Mouse (Mus musculus) left cerebral cortex, adult 9 months (tissue): ENCODE measurements around the gene Dnmbp.

Experiments
- DNase-seq, 2 experiments: peaks; one replicate each; pipeline ENCODE4 v3.0.0; 2022; ENCODE audit warnings: low spot score in 2 of 2

Dnmbp gene

DNA sequence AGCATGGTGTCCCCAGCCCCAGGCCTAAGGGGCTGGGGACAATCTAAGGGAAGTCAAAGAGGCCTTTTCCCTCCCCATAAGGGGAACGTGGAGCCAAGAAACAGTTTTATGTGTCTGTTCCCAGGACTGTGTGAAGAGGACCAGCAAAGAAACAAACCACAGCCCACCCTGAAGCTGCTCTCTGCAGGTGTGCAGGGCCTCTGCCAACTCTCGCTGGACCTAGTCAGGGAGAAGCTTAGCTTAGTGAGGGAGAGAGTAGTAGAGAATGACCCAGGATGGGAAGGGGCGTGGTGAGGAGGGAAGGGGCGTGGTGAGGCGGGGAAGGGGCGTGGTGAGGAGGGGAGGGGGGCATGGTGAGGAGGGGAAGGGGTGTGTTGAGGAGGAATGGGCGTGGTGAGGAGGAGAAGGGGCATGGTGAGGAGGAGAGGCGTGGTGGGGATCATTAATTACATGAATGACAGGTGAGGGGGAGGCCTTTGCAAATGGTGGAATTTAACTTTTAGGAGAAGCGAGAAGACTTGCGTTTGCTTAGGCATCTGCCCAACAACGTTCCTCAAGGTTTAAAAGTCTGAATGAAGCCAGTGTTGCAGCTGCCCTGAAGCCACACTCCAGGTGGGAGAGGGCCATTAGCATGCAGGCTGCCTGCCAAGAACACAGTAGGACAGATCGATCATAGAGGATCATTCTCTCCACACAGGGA lies 9.3 kb upstream of the Dnmbp start:
- no peak for DNase-seq

DNA sequence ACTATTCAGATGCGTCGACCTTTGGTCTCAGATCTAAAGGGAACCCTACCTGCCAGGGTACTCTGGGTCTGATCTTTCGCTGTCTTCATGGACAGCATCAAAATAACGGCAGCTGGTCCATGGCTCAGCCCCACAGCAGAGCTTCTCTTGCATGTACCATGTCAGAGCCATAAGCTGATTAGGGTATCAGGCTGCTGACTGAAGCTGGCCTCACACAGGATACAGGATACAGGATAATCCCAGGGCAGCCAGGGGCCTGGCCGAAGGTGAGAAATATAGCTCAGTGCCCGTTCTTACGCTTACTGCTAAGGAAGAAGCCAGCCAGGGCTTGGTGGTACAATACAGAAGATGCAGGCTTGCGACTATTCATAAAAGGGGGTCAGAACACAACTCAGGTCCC lies 4.6 kb upstream of the Dnmbp start:
- no peak for DNase-seq

DNA sequence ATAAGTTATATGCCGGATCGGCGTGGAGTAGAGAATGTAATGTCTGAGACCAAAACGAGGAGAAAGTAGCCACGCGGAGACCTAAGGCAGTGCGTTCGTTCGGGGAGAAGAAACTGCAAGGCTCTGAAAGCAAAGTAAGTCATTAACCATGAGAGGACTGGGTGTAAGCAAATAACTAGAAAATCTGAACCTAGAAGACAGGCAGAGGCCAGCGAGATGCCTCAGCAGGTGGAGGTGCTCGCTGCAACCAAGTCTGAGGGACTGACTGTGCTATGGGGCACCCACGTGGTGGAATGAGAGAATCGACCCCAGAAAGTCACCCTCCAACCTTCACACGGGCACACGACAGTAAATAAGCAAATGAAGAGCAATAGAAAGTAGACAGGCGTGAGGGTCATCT lies 3.1 kb upstream of the Dnmbp start:
- DNase-seq, result no peak

DNA sequence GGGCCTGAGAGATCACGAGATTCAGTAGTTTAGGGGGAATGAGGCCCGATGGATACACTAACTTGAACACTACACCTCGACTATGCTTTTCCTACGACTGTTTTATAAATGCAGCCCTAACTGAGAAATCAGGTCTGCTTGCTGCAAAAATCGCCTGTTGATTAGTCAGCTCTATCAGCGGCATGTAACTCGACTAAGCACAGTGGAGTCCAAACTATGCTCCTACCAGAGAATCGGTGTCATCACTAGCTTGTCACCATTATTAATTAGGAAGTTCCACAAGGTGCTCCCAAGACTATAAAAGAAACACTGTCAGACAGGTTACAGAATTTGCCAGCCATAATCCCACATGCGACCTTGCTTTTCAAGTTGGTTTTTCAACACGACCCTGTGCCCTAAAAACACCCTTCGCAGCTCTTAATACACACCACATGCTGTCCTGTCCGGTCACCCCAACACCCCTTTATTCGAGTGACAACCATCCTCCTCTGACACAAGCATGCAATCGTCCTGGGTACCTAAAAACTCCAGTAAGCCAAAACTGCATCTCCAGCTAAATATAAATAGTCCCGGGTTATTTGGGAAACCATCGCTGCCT lies 721 bp downstream of the Dnmbp start:
- no peak for DNase-seq

DNA sequence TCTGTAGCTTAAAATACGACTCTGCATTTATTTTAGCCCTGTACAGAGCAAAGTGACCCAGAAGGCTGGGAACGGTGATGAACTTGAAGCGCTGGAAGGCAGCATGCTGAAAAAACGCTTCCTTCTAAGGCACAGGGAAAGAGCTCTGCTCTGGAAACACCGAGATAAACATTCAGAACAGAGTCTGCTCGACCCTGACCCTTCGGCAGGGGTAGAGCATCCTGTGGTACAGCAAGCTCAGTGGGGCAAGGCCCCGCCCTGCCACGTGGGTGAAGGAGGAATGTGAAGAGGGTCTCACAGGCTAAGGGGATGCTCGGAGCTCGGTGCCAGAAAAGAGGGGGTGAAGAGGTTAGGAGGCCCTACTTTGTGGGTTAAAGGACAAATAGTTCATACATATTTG lies 1.6 kb downstream of the Dnmbp start:
- DNase-seq, result no peak

DNA sequence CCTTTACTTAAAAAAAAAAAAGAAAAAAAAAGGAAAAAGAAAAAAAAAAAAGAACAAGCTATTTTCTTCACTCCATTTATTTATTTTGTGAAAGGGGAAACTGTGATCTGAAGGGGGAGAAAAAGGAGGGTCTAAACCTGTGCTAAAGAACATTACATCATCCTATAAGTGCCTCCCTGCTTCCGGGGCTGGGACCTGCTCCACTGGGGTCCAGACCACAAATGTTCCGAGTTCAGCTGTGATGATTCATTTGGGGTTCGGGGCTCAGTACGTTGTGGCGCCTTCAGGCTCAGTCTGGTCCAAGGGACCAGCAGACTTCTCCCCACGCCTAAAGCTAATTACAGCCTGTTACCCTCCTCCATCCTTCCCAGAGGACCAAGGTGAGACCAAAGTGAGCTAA lies 9.1 kb downstream of the Dnmbp start:
- no peak for DNase-seq

DNA sequence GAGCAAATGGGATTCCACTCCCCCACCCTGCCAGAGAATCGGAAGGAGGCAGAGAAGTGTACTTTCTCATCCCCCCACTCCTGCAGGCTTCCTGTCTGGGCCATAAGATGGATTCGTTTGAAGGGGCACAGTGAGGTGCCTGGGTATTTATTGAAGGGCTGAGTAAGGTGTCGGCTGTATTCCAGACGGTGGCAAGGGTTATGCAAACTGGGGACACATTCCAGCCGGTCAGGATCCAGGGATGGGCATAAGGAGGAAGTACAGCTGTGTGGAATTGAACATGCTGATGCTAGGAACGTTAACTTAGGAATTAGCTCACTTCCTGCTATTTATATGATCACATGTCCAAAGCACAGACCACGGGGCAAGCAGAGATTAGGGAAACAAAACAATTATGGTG lies 9.6 kb downstream of the Dnmbp start:
- DNase-seq, result no peak

DNA sequence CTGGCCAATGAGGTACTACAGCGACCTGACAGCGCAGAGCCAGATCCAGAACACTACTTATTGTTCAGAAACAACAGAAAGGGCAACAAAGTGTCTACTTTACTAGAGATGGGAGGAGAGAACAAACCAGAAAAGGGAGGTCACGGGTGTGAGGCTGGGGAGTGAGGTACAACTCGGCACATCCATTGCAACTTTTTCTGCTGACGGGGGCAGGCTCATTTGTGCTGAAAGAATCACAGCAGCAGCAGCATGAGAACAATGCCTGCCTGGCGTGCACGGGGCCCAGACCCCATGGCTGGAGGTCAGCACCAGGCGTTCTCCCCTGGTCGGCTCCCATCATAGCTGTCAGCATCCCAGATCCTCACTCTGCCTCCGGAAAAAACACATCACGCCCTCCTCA lies 10.1 kb downstream of the Dnmbp start:
- no peak for DNase-seq

DNA sequence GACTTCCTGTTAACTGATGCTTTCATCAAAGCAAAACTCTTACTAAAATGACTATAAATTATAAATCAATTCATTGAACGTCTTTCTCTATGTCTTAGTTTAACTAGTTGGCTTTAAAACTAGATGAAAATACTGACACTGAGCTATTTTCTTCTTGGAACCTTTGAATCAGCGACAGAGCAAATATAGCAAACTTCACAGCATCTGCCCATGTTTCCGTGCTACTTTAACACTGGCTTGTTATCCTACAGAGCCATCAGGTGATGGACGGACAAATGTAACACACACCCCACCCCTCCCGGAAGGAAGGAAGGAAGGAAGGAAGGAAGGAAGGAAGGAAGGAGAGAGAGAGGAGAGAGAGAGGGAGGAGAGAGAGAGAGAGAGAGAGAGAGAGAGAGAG lies 12.0 kb downstream of the Dnmbp start:
- DNase-seq, result no peak

DNA sequence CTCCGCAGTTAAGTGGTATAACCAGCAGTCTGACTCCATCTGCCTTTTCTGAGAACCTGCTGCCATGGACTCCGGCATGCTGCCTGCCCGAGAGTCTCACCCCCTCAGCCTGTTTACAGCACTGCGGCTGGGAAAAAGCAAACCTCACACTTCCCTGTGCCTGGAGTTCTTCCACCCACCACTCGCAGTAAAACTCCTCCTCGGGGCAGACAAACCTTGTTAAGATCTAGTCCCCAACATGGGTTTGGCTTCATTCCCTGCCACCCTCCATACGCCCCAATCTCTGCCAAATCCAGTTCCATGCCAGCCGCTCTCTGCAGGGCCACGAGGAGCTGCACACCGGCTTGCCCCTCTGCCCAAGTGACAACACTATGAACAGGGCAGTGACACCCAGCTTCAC lies 12.9 kb downstream of the Dnmbp start:
- DNase-seq, result peak; percentile 32 to 62

DNA sequence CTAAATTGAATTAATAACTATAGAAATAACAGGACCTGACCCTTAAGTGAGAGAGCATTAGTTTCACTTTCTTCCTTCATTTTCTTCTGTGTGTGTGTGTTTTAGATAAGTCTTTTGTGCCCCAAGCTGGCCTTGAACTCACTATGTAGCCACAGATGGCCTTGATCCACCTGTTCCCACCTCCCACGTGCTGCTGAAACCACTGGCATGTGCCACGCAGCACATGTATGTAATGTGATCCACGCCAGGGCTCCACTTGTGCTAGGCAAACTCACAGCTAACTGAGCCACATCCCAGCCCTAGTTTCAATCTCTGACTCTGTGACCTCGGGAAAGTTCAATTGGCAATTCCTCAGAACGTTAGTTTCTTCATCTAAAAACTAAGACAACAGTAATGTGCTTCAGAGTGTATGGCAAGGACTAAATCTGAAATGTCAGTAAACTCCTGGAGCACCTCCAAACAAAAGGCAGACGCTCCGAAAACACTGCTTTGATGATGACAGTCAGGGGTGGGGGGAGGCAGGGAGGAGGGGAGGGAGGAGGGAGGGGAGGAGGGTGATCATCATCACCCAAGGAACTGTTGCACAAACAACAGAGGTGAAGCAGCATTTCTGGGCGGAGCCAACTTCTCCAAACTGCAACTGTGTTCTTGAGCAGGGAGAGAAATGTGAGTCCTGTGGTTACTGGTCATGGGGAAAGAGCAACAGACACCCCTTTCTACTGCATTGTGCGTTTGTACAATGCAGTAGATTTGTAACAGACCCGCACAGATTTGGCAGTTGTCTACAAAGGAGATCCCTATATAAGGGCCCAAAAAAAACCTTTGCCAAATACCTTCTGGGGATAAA lies 13.6 kb downstream of the Dnmbp start:
- DNase-seq, result no peak

DNA sequence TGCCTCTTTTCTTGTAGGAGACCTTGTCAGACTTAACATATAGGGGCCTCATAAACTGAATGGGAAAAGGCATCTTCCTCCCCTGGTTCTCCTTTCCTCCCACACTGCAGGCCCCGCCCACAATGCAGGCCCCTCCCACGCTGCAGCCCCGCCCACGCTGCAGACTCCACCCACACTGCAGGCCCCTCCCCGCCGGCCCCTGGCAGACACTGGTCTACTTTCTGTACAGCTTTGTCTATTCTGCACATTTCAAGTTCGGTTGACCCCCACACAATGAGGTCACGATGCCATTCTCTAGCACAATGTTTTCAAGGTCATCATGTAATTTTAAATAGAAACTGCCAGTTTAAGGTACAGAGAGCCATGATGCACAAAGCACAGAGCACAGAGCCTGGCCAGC lies 15.6 kb downstream of the Dnmbp start:
- no peak for DNase-seq

DNA sequence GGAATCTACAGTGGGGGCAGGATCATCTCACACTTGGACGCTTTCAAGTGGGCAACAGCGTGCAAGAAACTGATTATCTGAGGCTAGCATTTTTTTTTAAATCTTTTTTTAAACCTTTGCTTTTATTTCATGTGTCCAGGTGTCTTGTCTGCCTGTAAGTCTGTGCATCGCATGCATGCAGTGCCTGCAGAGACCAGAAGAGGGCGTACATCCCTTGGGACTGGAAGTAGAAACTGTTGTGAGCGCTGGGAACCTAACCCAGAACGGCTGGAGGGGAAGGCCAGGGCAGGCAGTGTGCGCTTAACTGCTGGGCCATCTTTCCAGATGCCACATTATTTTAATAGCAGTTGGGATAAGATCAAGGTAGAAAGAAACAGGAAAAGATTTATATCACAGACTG lies 17.0 kb downstream of the Dnmbp start:
- no peak for DNase-seq

DNA sequence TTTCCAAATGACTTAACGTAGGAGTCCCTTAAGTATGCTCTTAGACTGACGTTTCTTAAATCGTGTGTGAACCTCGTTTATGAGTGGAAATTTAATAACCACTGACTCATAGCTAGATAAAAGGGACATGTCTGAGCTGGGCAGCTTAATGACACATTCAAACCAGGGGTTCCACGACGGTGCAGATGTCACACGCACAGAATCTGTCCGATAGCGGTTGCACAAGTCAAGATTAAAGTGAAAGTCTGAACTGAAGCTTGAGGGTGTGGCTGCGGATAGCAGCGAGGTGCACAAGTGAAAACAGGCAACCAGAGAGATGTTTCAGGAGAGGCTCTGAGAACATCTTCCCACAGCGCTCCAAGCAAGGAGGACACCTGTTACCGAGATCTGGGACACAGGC lies 18.6 kb downstream of the Dnmbp start:
- DNase-seq, result no peak

DNA sequence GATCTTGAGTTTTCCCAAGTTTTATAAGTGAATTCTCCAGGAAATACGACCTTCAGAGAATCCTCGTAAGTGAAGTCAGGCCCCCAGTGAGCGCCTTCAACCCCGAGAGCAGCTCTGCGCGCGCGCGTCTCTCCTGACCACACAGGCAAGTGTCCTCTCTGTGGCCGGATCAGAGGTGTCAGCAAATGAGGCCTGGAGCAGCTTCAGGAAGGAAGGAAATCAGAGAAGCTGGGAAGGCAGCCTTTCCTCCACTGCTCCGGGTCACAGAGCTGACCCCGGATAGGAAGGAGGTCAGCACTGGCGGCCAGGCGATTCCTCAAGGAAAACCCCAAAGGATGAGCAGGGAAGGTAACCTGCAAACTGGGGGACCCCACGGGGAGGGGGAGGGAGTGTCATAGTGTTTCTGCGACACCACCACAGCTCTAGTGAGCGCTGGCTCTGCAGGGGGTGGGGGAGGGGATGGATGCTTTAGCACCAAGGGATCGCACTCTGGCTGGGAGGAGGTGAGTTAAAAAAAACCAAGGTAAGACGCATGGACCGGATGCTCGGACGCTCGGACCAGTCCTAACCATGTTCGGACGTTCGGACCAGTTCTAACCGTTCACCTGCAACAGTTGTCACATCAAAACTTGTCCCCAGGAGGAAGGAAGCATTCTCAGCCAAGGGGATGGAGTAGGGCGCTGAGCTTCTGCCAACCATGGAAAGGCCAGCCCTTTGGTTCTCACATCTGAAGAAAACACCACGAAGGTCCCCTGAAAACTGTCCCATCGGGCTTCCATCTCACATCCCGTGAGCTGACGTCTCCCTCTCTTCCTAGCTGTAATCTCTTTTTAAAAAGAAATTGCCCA lies 19.3 kb downstream of the Dnmbp start:
- DNase-seq, result no peak

DNA sequence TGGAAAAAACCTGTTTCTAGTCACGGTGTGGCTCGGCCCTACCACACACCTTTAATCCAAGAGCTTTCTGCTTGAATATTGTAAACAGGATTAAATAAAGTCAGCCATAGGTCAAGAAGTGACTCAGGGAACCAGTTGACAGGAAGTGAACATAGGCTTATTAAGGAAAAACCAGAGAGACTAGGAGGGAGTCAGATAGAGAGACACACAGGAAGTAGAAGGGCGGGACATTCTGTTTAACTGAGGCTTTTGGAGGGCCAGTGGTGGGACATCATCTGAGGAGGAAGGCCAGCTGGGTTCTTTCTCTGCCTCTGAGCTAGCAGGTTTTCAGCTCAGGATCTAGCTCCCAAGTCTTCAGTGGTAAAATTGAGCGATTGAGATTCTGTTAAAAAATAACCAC lies 20.1 kb downstream of the Dnmbp start:
- DNase-seq, result no peak

DNA sequence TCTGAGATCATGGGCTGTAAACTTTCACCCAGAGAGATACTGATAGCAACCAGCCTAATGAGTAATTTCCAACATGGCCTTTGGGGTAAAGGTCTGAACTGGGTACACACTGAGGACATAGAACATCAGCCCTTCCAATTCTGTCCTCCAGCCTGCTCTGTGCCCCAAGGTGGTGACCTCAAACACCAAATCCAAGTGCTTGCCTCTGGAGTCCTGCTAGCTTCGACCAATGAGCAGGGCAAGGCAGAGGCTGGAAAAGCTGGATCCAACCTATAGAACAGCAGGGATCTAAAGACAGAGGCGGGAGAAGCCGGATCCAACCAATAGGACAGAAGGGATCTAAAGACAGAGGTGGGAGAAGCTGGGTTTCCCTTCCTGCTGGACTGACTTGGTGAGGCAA lies 21.2 kb downstream of the Dnmbp start:
- no peak for DNase-seq

DNA sequence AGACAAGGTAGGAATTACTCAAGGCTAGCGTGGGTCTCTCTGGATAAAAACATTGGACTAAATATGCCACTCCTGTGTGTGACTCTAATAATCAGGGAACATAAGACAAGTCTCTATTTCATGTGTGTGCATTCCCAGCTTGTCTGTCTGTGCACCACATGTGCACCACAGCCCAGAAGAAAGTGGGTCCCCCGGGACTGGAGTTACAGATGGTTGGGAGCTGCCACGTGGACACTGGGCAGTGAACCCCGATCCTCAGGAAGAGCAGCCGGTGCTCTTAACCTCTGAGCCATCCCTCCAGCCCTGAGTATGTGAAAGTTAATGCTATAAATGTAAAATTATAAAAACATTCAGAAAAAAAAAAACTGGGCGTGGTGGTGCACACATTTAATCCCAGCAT lies 22.2 kb downstream of the Dnmbp start:
- DNase-seq, result no peak

DNA sequence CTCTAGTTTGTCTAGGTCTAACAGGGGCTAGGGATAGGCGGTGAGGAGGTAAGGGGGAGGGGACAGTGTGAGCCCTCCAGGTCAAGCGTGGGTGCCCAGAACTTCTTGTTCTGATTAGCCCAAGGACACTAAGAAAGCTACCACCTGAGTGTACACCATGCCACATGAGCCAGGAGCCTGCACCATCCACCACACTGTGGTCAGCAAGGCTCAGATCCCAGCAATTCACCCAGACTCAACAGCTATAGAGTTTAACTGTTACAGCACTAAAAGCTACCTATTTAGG lies 22.6 kb downstream of the Dnmbp start:
- DNase-seq, result no peak

DNA sequence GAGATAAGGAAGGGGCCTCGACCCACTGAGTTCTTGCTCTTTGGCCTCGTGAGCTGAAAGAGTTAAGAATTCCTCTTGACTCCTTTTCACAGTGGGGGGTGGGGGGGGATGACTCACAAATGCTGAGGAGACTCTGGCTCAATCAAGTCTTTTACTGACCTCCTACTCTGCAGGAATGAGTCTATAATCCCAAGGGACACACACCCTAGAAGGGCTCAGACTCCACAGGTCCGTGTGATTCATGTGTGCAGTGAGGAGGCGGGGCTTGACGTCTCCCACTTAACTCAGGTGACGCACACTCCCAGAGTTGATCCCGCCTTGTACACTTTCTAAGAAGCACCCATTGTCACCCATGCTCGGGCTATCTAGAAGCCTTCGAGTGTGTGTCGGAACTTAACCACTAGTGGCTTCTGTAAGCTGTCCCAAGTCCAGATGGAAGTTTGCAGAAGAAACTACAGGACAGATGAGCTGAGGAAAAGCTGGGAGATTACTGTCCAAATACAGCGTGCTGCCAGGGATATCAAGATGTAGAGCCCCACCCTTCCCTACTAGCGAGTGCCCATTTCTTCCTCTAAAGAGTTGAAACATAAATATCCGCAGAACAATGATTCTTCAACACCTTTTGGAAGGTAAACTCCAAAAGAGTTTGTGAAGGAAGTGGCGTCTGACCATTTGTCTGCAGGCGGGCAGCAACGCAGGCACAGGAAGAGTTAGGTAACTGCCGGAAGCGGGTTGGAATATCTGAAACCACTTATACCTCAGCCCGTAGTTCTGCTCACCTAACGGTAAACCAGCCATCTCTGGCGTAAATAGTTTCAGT lies 23.2 kb downstream of the Dnmbp start:
- no peak for DNase-seq

DNA sequence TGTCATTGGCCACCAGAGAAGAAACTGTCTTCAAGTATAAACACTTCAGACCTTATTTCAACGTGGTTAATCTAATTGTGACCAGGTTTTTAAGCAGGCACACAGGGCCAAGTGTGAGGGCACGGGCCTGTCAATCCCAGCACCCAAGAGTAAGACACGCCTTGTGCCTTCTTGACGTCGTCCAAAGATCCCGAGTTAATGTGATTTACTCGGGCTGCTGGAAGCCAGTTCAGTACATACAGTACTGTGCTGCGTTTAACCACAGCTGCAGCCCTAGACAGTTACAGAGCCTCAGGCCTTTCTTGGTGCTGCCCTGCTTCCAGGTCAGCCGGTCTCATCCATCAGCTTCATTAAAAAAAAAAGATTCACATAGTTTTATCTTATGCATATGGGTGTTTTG lies 24.6 kb downstream of the Dnmbp start:
- no peak for DNase-seq

DNA sequence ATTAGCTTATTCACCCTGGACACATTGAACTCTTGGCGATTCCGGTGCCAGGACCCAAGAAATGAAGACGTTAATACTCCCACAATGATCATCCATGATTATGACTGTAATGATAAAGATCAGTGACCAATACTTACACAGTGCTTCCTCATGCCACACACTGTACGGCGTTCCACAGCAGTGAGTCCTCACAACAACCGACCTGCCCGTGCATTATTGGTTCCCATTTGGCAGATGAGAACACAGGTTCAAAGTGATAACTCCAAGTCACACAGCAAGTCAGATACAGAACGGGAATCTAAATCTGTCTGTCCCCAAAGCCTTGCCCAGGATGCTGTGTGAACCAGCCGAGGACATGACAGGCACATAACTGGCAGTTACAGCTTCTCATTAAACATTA lies 25.0 kb downstream of the Dnmbp start:
- no peak for DNase-seq
